Mouse (Mus musculus): ENCODE measurements at regions not wholly inside any gene's neighbourhood (a gene's known extent, or its start where the extent isn't known, plus 50 kb on each side); places are given as distances from the start of the nearest gene placed in this dataset.

GRCm38 (mm10) chr6:22698187-22698586 lies 177.1 kb upstream of the Ptprz1 start:
- TF ChIP-seq CTCF (IDR thresholded peaks at IDR 0.05; ENCODE audit: low read depth), result no peak
- no peak for TF ChIP-seq EP300 (IDR thresholded peaks at IDR 0.05; ENCODE audit: low read depth)
